Mouse (Mus musculus) heart, postnatal 0 days (tissue): Measurements from ENCODE around the gene Gas6.
A peak's percentile ranks its signal among the peaks of the same experiment; 100 is the strongest.

Experiments used
- CTCF ChIP-seq: IDR thresholded peaks from 2 replicates; pipeline ENCODE4 v1.5.1; 2016; ENCODE audit warnings: antibody characterized with exemption, control low read depth, low read depth
- EP300 ChIP-seq: IDR thresholded peaks from 2 replicates; pipeline ENCODE4 v1.6.1; 2016; ENCODE audit warnings: antibody characterized with exemption, low read depth

- TF ChIP-seq CTCF (no peak), EP300 (peak; percentile 83; the same call in 1 of the 2 replicates)
These were observed 22.0 kb downstream of the Gas6 start for GRCm38 (mm10) chr8:13472284-13472683.
